Mouse (Mus musculus) frontal cortex, postnatal 36 days (tissue): ENCODE data around the gene Car3.
"Not testable (repeated sequence)": the region's sequence is repeated elsewhere in the genome, so short reads cannot be mapped to it uniquely, and the experiment has no call there.

Source experiments
- DNase-seq, 2 experiments: peaks; one replicate each; pipeline ENCODE4 v3.0.0; 2022; ENCODE audit warnings: low spot score in 2 of 2

The Car3 gene

DNA sequence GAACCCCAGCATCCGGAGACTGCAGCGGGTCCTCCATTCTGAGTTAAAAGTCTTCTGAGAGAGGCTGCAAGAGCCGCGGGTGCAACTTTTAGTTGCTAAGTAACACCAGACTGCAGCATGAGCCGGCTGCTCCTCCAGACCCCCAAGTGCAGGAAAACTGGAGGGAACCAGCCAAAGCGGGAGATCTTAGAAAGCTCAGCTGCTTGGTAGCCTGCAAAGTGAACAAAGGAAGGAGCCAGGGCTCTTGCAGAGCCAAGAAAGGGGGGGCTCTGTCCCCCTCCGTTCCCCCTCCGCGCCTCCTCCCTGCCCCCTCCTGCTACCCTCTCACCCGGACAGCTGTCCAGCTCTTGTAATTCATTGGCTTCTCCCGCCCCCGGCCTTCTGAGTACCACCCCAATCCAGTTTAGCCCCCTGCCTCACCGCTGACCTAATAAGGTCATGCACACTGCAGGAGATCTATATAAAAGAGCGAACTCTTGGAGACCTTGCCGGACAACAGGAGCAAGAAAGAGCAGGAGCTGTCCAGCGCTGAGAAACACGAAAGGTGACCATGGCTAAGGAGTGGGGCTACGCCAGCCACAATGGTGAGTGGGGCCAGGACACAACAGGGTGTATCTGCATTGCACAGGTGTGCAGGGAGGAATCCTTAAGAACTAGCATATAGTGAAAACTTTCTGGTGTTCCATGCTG, at the start of gene Car3:
Gene Car3 (plus strand): TSS at position 491 of the 690 bp plus-strand sequence.
- DNase-seq: no peak

- not testable (repeated sequence) for DNase-seq
Measured at GRCm38 (mm10) chr3:14815396-14815795, 47.9 kb upstream of the Car3 start.

- no peak for DNase-seq
Measured at GRCm38 (mm10) chr3:14819844-14820504, 43.3 kb upstream of the Car3 start.

DNA sequence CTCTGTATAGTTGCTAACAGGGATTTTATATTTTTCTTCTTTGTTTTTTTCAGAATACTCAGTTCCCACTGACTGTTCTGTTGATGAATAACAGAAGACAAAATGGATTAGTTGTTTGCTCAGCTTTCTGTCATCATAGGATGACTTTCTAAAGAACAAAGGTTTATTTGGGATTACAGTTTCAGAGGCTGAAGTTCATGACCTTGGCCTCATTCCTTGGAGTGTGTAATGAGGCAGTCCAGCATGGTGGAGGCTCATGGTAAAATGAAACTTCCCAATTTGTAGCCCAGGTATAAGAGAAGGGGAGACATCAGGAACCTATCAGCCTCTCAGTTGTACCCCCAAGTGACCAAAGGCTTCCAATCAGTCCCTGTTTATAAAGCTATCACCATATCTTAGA, 34.4 kb upstream of the Car3 start:
- no peak for DNase-seq

GRCm38 (mm10) chr3:14831219-14831835, 32.0 kb upstream of the Car3 start:
- DNase-seq: no peak

DNA sequence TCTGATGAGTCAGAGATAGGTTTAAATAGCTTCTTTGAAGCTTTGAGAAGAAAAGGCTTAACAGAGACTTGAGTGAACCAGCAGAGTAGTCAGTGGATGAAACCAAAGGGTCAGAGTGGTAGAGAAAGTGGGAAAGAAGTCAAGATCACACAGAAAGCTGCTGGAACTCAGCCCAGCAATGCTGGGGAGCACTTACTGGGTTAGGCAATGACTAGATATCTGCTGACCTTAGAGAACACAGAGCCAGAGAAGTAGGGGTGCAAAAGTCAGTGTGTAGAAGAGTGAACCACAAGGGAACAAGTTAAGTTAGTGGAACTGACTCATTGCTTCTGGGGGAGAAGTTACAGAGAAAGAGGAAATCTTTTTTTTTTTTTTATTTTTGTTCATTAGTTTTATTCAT, 30.5 kb upstream of the Car3 start:
- DNase-seq: no peak

GRCm38 (mm10) chr3:14838936-14839335, 24.4 kb upstream of the Car3 start:
- no peak for DNase-seq

GRCm38 (mm10) chr3:14839466-14840118, 23.7 kb upstream of the Car3 start:
- no peak for DNase-seq

- DNase-seq: no peak
Measured at GRCm38 (mm10) chr3:14848587-14849254, 14.6 kb upstream of the Car3 start.

GRCm38 (mm10) chr3:14853966-14854365, 9.3 kb upstream of the Car3 start:
- no peak for DNase-seq

GRCm38 (mm10) chr3:14854446-14854845, 8.9 kb upstream of the Car3 start:
- no peak for DNase-seq

DNA sequence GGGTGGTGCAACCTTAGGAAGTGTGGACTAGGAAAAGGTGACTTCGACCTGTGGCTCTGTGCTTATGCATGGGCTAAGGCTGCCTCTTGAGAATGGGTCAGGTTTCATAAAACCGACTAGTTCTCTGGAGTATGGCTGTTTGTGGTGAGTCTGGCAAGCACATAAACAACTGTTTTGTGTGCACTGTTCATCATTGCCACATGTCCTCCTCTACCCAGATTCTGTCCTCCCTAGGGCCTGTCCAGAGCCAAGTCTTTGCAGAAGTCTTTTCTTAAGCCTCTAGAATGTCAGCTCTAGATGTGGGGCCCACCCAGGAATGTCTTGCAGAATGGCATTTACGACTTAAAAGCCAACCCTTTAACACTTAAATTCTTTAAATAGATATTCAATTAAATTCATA, 5.4 kb upstream of the Car3 start:
- DNase-seq: no peak

- no peak for DNase-seq
Measured at GRCm38 (mm10) chr3:14860291-14860690, 3.0 kb upstream of the Car3 start.

- DNase-seq: no peak
Measured at GRCm38 (mm10) chr3:14861165-14861564, 2.1 kb upstream of the Car3 start.

- DNase-seq: no peak
Measured at GRCm38 (mm10) chr3:14861787-14862186, 1.5 kb upstream of the Car3 start.

DNA sequence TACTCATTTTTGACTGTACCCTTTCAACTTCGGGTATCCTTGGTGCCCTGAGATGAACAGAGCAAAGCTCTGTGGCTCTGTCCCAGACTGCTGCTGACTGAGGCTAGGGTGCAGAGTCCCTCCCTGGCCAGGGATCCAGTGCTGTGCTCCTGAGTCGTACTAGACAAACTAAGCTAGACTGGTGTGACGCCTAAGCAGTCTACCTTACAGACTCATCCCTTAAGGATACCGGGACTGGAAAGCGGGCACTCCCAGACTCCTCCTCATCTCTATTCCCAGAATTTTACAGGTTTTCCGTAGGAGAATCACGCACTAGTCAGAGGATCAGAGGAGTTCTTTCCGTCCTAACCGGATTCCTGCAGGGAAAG, 674 bp upstream of the Car3 start:
- no peak for DNase-seq

- DNase-seq: no peak
Measured at GRCm38 (mm10) chr3:14863922-14864321, 610 bp downstream of the Car3 start.

- no peak for DNase-seq
Measured at GRCm38 (mm10) chr3:14865941-14866340, 2.6 kb downstream of the Car3 start.

DNA sequence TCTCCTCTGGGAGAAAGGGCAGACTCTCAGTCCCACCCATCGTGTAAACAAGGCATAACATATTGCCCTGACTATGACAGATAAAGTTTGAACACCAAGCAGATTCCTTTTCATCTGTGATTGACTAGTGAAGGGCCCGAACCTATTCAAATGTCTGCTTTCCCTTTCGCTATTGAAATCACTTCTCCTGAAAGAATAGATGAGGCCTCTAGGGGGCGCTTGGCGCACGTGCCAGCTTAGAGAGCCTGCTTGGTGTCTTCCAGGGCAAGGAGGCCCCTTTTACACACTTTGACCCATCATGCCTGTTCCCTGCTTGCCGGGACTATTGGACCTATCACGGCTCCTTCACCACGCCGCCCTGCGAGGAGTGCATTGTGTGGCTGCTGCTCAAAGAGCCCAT, 6.5 kb downstream of the Car3 start:
- peak; percentile 43 to 68 for DNase-seq

DNA sequence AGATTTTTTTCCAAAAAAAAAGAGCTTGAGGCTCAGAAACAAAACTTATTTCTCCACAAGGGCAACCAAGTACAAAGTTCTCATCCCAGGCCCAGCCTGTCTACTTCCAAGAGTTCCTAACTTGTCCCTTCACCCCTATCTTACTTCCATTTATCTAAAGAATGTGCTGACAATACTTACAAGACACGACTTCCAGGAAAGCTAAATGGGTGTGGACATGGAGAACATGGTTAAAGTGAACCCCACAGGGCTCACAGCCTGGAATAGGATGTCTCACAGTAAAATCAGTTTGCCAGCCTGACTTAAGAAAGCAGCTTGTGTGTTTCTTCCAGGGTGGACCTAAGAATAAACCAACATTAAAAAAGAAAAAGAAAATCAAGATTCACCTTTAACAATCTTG, 7.2 kb downstream of the Car3 start:
- DNase-seq: no peak

- no peak for DNase-seq
Measured at GRCm38 (mm10) chr3:14871386-14871785, 8.1 kb downstream of the Car3 start.

DNA sequence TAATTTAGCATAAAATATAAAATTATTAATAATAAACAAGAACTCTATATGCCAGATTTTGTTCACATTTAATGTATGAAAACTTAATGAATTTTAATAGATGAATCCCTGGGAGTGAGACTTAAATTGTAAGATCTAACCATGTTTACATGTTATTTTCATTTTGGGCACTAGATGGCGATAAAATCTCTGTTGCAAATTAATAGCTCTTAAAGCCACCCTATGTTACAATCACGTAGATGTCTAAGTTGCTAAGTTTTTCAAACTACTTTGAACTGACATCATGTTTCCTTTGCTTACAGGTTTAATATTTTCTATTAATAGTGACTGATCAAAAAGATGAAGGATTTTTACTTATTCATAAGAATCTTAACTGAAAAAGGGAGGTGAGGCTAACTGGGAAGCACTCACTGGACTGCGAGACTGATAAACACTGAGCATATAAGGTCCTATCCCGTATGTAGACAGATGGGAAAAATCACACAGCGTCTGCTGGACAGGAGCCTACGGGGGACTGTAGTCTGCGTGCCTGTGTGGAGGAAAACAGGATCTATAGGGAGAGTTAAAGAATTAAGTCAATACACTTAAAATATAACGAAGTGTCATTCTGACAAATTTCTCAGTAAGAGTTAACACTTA, 11.2 kb downstream of the Car3 start:
- no peak for DNase-seq
